Mouse (Mus musculus) neural tube, embryonic 12.5 days (tissue): ENCODE measurements around the gene Rsbn1l. TPM values are rescaled to one million over a fixed set of nuclear protein-coding genes. Genes with fewer than 3 reads are reported as not detected.
"Not testable (repeated sequence)": the region's sequence is repeated elsewhere in the genome, so short reads cannot be mapped to it uniquely, and the experiment has no call there.

Source experiments
- ATAC-seq: fragments of 200-750 bp; cut with Nextera tagmentation; 2 replicates; pipeline ENCODE4 v1.8.0; 2017; ENCODE audit warnings: low read depth, mild to moderate bottlenecking, moderate TSS enrichment, moderate library complexity; ENCODE audit not compliant: low FRiP score
- H3K27ac ChIP-seq: fragments of 300-500 bp; sonication (generic); 2 replicates; pipeline ENCODE4 v1.5.1; 2016
- H3K27me3 ChIP-seq: fragments of 300-500 bp; sonication (generic); replicated peaks from 2 replicates; pipeline ENCODE4 v1.6.1; 2016; ENCODE audit warnings: mild to moderate bottlenecking
- H3K36me3 ChIP-seq: fragments of 300-500 bp; sonication (generic); 2 replicates; pipeline ENCODE4 v1.6.1; 2016; ENCODE audit warnings: mild to moderate bottlenecking
- H3K4me1 ChIP-seq: fragments of 300-500 bp; sonication (generic); 2 replicates; pipeline ENCODE4 v1.6.1; 2016
- H3K4me2 ChIP-seq: fragments of 300-500 bp; sonication (generic); replicated peaks from 2 replicates; pipeline ENCODE4 v1.6.1; 2016; ENCODE audit warnings: mild to moderate bottlenecking
- H3K4me3 ChIP-seq: fragments of 300-500 bp; sonication (generic); 2 replicates; pipeline ENCODE4 v1.5.1; 2016
- H3K9ac ChIP-seq: fragments of 300-500 bp; sonication (generic); 2 replicates; pipeline ENCODE4 v1.6.1; 2016; ENCODE audit warnings: mild to moderate bottlenecking
- H3K9me3 ChIP-seq: fragments of 300-500 bp; sonication (generic); 2 replicates; pipeline ENCODE4 v1.6.1; 2016; ENCODE audit warnings: mild to moderate bottlenecking
- WGBS: fragments of 180-500 bp; shearing (Covaris S2); methylation state at CpG from one replicate; pipeline ENCODE4 v1.1.7; 2016; 5-methylcytosine and 5-hydroxymethylcytosine counted together
- polyA plus RNA-seq: library from polyadenylated mRNA; unstranded; fragments of >200 nt; fragmentation: Nextera tagmentation; extraction: Ambion mirVana; gene quantifications from 2 replicates; pipeline ENCODE4 v1.2.1, GENCODE M21; 2016

Gene Rsbn1l
- polyA plus RNA-seq, 1 experiment from 2014 or later: 5.5 TPM

DNA sequence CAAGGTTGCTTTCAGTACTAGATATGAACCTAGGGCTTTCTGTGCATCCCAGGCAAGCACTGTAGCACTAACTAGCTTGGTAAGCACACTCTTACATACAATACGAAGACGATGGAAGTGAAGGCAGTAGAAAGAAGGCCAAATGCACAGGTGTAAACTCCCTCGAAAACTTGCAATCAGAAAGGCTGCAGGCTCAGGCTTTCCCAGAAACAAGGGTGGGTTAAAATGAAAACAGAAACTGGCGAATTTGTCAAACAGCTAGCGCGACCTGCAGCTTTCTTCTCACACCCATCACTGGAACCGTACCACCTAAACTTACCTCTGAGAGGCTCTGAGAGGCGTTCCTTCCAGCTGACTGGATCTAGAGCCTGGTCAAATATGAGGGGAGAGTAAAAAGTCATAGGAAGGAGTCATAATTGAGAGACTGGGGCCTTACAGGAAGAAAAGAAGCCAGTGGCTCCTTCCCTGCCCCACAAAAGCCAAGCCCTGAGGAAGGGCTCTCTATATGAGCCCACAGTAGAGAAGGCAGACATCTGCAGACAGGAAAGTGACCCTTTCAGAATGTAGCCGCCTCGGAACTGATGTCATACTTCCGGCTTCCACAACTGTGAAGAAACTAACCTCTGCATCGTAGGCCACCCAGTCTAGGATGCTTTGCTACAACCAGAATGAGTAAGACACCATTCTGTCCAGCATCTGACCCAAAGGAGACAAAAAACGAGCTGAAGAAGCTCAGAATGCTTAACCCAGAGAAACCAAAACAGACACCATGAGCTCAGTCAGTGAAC is 11.0 kb downstream of the Rsbn1l start:
- no peak overlapping the region for H3K9ac ChIP-seq
- H3K4me1 ChIP-seq: peaks cover 17% of the 10 kb centered on the region
- no peaks in the 10 kb centered on the region for H3K9me3 ChIP-seq
- no peak overlapping the region for H3K27ac ChIP-seq
- H3K36me3 ChIP-seq: no peaks in the 10 kb centered on the region
- 82% methylated on average over 13 of the region's 13 CpGs for WGBS
- no peak overlapping the region for H3K4me2 ChIP-seq
- H3K4me3 ChIP-seq: no peak overlapping the region
- no peak for ATAC-seq
- H3K27me3 ChIP-seq: no peaks in the 10 kb centered on the region

DNA sequence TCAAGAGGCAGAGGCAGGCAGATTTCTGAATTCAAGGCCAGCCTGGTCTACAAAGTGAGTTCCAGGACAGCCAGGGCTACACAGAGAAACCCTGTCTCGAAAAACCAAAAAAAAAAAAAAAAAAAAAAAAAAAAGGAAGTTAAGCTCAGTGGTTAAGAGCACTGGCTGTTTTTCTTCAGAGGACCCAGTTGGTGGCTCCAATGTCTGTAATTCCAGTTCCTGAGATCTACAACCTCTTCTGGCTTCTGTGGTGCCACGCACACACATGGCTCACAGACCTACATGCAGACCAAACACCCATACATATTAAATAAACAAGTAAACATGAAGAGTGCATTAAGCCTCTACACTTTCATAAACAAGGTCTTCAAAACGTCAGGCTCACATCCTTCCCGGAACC is 12.4 kb downstream of the Rsbn1l start:
- H3K36me3 ChIP-seq, H3K27ac ChIP-seq, H3K4me2 ChIP-seq, H3K27me3 ChIP-seq, ATAC-seq, H3K9ac ChIP-seq, H3K9me3 ChIP-seq, H3K4me3 ChIP-seq: not testable (repeated sequence)
- 83% methylated on average over 4 of the region's 4 CpGs for WGBS
- H3K4me1 ChIP-seq: peaks cover 13% of the 10 kb centered on the region

GRCm38 (mm10) chr5:20942523-20942922 is 13.7 kb downstream of the Rsbn1l start:
- Histone ChIP-seq H3K9ac (no peak overlapping the region), H3K9me3 (no peaks in the 10 kb centered on the region), H3K4me3 (no peak overlapping the region), H3K4me2 (no peak overlapping the region), H3K27ac (no peak overlapping the region), H3K36me3 (no peaks in the 10 kb centered on the region), H3K4me1 (peaks cover 17% of the 10 kb centered on the region), H3K27me3 (no peaks in the 10 kb centered on the region)
- ATAC-seq: no peak
- WGBS: 88% methylated on average over 3 of the region's 3 CpGs

GRCm38 (mm10) chr5:20941205-20941604 is 15.0 kb downstream of the Rsbn1l start:
- no peaks in the 10 kb centered on the region for H3K9me3 ChIP-seq
- no peak for ATAC-seq
- H3K27me3 ChIP-seq: no peaks in the 10 kb centered on the region
- H3K9ac ChIP-seq: no peak overlapping the region
- H3K4me1 ChIP-seq: peaks cover 17% of the 10 kb centered on the region
- H3K27ac ChIP-seq: no peak overlapping the region
- H3K4me3 ChIP-seq: no peak overlapping the region
- no peaks in the 10 kb centered on the region for H3K36me3 ChIP-seq
- H3K4me2 ChIP-seq: no peak overlapping the region
- WGBS: 61% methylated on average over 5 of the region's 5 CpGs

GRCm38 (mm10) chr5:20940696-20941095 is 15.5 kb downstream of the Rsbn1l start:
- Histone ChIP-seq H3K27me3 (no peaks in the 10 kb centered on the region), H3K4me3 (no peak overlapping the region), H3K36me3 (no peaks in the 10 kb centered on the region), H3K4me1 (peaks cover 17% of the 10 kb centered on the region), H3K9ac (no peak overlapping the region), H3K27ac (no peak overlapping the region), H3K4me2 (no peak overlapping the region), H3K9me3 (no peaks in the 10 kb centered on the region)
- WGBS: 84% methylated on average over 4 of the region's 4 CpGs
- ATAC-seq: no peak

DNA sequence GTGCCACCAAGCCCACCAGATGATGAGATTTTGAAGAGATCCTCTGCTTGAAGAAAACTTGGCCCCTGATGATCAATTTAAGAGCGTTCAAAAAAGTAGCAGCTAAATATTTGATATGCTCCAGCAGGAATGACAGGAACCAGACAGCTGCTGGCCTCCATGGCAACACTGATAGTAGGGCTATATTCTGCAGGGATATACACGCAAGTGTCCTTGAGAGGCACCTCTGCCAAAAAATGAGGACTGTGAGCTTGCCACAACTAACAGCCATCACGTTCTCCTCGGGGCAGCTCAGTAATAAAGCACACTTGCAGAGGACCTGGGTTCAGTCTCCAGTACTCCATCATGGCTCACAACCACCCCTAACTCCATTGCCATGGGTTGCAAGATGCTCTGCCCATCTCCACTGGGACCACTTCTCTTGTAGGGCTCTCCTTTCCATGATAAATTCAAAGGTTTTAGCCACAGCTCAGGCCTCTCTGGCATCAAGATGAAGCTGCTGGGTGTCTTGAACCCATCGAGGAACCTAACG is 16.1 kb downstream of the Rsbn1l start:
- H3K36me3 ChIP-seq: no peaks in the 10 kb centered on the region
- peaks cover 12% of the 10 kb centered on the region for H3K4me1 ChIP-seq
- no peak overlapping the region for H3K27ac ChIP-seq
- ATAC-seq: no peak
- H3K9me3 ChIP-seq: no peaks in the 10 kb centered on the region
- no peak overlapping the region for H3K9ac ChIP-seq
- no peaks in the 10 kb centered on the region for H3K27me3 ChIP-seq
- no peak overlapping the region for H3K4me2 ChIP-seq
- 96% methylated on average over 6 of the region's 6 CpGs for WGBS
- no peak overlapping the region for H3K4me3 ChIP-seq

DNA sequence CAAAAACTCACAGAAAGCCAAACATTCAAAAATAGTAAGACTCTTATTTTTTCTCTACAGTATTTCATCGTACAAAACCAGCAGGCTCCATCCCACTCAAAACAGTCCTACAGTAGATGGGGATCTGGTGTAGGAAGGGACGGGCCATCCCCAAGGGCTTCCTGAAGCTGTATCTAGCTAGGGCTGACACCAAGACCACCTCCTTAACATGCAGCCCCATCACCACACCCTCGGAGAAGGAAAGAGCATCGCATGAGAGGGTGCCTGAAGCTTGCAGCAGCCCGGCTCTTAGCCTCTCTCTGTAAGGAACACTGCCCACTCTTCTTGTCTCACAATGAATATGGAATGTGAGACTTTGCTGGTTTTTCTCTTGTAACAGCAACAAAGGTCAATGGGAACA is 17.7 kb downstream of the Rsbn1l start:
- no peak overlapping the region for H3K27ac ChIP-seq
- no peak for ATAC-seq
- no peak overlapping the region for H3K4me2 ChIP-seq
- H3K4me3 ChIP-seq: no peak overlapping the region
- H3K4me1 ChIP-seq: peaks cover 11% of the 10 kb centered on the region; the same call in 1 of the 2 replicates
- H3K9me3 ChIP-seq: no peaks in the 10 kb centered on the region
- no peak overlapping the region for H3K9ac ChIP-seq
- WGBS: 68% methylated on average over 5 of the region's 5 CpGs
- no peaks in the 10 kb centered on the region for H3K27me3 ChIP-seq
- H3K36me3 ChIP-seq: no peaks in the 10 kb centered on the region

GRCm38 (mm10) chr5:20935934-20936333 is 20.3 kb downstream of the Rsbn1l start:
- no peak overlapping the region for H3K4me3 ChIP-seq
- H3K27ac ChIP-seq: no peak overlapping the region
- H3K4me2 ChIP-seq: no peak overlapping the region
- no peaks in the 10 kb centered on the region for H3K36me3 ChIP-seq
- 71% methylated on average over 5 of the region's 5 CpGs for WGBS
- ATAC-seq: no peak
- H3K9me3 ChIP-seq: no peaks in the 10 kb centered on the region
- H3K27me3 ChIP-seq: no peaks in the 10 kb centered on the region
- H3K9ac ChIP-seq: no peak overlapping the region
- peaks cover 11% of the 10 kb centered on the region; the same call in 1 of the 2 replicates for H3K4me1 ChIP-seq

GRCm38 (mm10) chr5:20932585-20932984 is 23.6 kb downstream of the Rsbn1l start:
- no peak overlapping the region for H3K4me3 ChIP-seq
- no peaks in the 10 kb centered on the region for H3K4me1 ChIP-seq
- no peak overlapping the region for H3K4me2 ChIP-seq
- H3K36me3 ChIP-seq: no peaks in the 10 kb centered on the region
- ATAC-seq: no peak
- H3K27me3 ChIP-seq: no peaks in the 10 kb centered on the region
- WGBS: 95% methylated on average over 3 of the region's 3 CpGs
- no peak overlapping the region for H3K27ac ChIP-seq
- H3K9me3 ChIP-seq: no peaks in the 10 kb centered on the region
- H3K9ac ChIP-seq: no peak overlapping the region

- Histone ChIP-seq H3K27me3 (no peaks in the 10 kb centered on the region), H3K4me1 (no peaks in the 10 kb centered on the region), H3K9ac (no peak overlapping the region), H3K27ac (no peak overlapping the region), H3K9me3 (no peaks in the 10 kb centered on the region), H3K4me3 (no peak overlapping the region), H3K36me3 (no peaks in the 10 kb centered on the region), H3K4me2 (no peak overlapping the region)
- ATAC-seq: no peak
- 89% methylated on average over 3 of the region's 3 CpGs for WGBS
Measured at GRCm38 (mm10) chr5:20931300-20931699, 24.9 kb downstream of the Rsbn1l start.

GRCm38 (mm10) chr5:20930430-20930829 is 25.8 kb downstream of the Rsbn1l start:
- no peak overlapping the region for H3K9ac ChIP-seq
- no peaks in the 10 kb centered on the region for H3K4me1 ChIP-seq
- H3K27ac ChIP-seq: no peak overlapping the region
- H3K4me2 ChIP-seq: no peak overlapping the region
- H3K27me3 ChIP-seq: no peaks in the 10 kb centered on the region
- H3K36me3 ChIP-seq: no peaks in the 10 kb centered on the region
- ATAC-seq: no peak
- no peaks in the 10 kb centered on the region for H3K9me3 ChIP-seq
- no peak overlapping the region for H3K4me3 ChIP-seq

DNA sequence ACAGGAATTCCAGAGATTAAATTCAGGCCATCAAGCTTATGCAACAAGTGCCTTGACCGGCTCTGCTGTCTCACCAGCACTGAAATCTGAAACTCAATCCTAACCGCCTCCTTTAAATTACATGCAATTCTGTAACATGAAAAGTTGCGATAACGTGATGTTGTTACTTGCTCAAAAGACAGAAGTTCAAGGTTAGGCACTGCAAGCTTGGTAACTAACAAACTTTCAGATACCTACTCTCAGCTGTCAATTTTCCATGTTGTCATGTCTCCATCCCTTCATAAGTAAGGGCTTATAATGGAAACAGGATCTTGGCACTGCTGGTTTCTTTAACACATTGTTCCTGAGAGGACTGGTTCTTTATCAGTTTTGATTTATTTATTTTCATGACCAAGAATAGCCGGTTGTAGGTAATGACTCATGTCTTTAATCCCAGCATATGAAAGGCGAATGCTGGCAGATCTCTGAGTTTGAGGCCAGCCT is 26.5 kb downstream of the Rsbn1l start:
- H3K27ac ChIP-seq: no peak overlapping the region
- H3K9me3 ChIP-seq: no peaks in the 10 kb centered on the region
- H3K9ac ChIP-seq: no peak overlapping the region
- no peaks in the 10 kb centered on the region for H3K36me3 ChIP-seq
- H3K27me3 ChIP-seq: no peaks in the 10 kb centered on the region
- no peaks in the 10 kb centered on the region for H3K4me1 ChIP-seq
- H3K4me2 ChIP-seq: no peak overlapping the region
- no peak overlapping the region for H3K4me3 ChIP-seq
- 86% methylated on average over 6 of the region's 6 CpGs for WGBS
- no peak for ATAC-seq

DNA sequence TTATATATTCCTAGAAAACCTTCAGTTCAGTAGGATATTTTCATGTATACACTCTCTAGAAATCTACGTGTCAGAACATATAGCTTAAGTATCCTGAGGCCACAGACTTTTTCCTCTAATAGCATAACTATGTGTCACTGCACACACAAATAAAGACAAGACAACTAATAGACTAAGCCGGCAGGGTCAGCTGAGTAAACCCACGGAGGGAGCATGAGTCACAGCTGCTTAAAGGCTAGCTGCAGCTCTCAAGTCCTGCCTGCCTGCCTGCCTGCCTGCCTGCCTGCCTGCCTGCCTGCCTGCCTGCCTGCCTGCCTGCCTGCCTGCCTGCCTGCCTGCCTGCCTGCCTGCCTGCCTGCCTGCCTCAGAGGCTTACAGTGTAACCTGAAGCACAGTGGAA is 30.7 kb downstream of the Rsbn1l start:
- Histone ChIP-seq H3K27me3 (no peaks in the 10 kb centered on the region), H3K9ac (no peak overlapping the region), H3K27ac (no peak overlapping the region), H3K4me3 (no peak overlapping the region), H3K4me1 (no peaks in the 10 kb centered on the region), H3K4me2 (no peak overlapping the region), H3K9me3 (no peaks in the 10 kb centered on the region), H3K36me3 (no peaks in the 10 kb centered on the region)
- no peak for ATAC-seq
- WGBS: 86% methylated on average over 3 of the region's 3 CpGs
